Mouse (Mus musculus) heart, adult 18-20 months (tissue): ENCODE measurements at regions not wholly inside any gene's neighbourhood (a gene's known extent, or its start where the extent isn't known, plus 50 kb on each side); places are given as distances from the start of the nearest gene placed in this dataset.

Experiments
- DNase-seq, 2 experiments: peaks; one replicate each; pipeline ENCODE4 v3.0.0; 2021 to 2022; ENCODE audit warnings: mixed read lengths in 1 of 2

- DNase-seq: peak; percentile 39
Observed at GRCm38 (mm10) chr16:46581115-46581514, 82.8 kb upstream of the Nectin3 start.

- DNase-seq: no peak
Observed at GRCm38 (mm10) chr16:46574221-46574620, 75.9 kb upstream of the Nectin3 start.

GRCm38 (mm10) chr16:46567446-46567845, 69.1 kb upstream of the Nectin3 start:
- peak in 1 of 2 experiments; percentile 1 for DNase-seq

- DNase-seq: no peak
Observed at GRCm38 (mm10) chr16:46566020-46566581, 67.8 kb upstream of the Nectin3 start.

GRCm38 (mm10) chr16:46557281-46557680, 59.0 kb upstream of the Nectin3 start:
- DNase-seq: no peak

GRCm38 (mm10) chr16:46548207-46548606, 49.9 kb upstream of the Nectin3 start:
- no peak for DNase-seq
